Mouse (Mus musculus) cerebellum, postnatal 10 days (tissue): ENCODE results near the gene Edem2.
"Not testable (repeated sequence)": the region's sequence is repeated elsewhere in the genome, so short reads cannot be mapped to it uniquely, and the experiment has no call there.

Source experiments
- DNase-seq, 2 experiments: peaks; one replicate each; pipeline ENCODE4 v3.0.0; 2021; ENCODE audit warnings: mixed read lengths in 2 of 2

Gene Edem2

DNA sequence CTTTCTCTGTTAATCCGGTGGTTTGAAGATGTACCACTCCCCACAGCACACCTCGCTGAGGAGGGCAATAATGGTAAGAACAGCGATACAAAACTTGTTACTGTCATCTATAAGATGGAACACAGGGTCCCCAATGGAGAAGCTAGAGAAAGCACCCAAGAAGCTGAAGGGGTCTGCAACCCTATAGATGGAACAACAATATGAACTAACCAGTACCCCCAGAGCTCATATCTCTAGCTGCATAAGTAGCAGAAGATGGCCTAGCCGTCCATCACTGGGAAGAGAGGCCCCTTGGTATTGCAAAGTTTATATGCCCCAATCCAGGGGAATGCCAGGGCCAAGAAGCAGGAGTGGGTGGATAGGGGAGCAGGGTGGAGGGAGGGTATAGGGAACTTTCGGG lies 6.5 kb upstream of the Edem2 start, which contains the start of gene Gm17581:
Gm17581 (minus strand) TSS at position 101 of the 400 bp plus-strand sequence.
- DNase-seq, result not testable (repeated sequence)

DNA sequence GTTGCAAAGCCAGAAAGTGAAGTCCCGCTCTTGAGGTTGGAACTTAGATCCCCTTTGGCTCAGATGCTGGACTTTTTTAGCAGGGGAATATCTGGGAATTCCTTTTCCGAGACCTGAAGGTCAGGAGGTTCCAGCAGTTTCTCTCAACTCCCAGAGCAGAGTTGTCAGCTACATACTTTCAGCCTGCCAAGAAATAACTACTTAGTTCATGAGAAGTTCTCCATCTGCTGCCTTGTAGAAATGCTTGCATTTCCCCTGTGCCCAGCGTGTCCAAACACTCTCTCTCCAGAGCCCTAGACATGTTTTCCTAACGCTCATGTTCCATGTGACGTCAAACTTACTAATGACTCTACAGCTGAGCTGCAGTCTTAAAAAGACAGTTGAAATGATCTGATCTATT lies 5.8 kb upstream of the Edem2 start:
- no peak for DNase-seq

DNA sequence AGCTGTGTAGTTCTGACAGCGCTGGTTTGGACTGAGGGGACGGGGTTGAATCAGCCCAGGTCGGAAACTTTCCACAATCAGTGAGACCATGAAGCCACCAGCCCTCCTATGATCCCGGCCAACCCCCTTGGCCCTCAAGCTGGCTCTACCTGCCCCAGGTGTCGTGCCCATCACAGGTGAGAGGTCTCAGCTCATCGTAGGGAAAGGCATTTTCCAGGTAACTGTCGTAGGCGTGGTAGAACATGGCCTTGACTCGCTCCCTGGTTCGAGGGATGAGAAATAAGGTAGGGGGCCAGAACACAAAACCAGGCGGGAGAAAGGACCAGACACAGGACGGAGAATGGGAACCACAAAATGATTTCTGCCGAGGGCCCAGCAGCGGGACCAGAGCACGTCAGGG lies 533 bp downstream of the Edem2 start:
- peak in 1 of 2 experiments; percentile 18 for DNase-seq

DNA sequence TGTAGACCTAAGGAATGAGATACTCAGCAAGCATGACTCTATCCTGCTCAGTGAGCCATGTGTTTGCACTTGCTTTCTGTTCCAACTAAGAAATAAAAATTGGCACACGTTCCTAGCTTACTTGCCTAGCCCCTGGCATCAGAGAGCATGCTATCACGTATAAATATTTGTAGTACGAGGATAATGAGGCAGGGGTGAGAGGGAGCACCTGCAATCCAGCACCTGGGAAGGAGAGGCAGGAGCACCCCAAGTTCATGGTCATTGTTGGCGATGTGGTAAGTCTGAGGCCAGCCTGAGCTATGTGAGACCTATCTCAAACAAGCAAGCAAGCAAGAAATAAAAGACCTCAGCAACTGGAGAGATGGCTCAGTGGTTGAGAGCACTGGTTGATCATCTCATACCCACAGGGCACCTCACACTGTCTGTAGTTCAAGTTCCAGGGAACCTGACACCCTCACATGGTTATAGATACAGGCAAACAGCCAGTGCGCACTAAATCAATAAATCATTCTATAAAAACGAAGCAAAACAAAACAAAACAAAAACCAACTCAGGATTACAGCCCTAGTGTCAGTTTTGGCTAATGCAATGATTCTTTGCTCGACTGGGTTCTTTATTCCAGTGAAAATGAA lies 1.4 kb downstream of the Edem2 start:
- DNase-seq, result no peak

DNA sequence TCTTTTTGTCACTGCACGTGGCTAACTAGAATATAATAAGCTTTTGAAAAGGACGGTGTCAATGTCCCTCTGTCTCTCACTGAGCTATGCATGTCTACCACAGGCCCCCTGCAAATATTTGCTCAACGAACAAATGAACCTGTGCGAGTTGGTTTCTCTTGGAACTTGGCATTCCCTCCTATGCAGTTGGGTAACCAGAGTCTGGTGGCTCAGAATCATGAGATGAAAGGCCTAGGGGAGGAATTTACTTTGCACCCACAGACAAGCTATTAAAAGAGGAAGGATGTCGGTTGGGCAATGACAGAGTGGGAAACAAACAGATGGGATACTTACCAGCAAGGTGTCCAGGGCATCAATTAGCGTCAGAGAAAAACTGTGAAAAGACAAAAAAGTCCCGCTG lies 3.0 kb downstream of the Edem2 start:
- no peak for DNase-seq

DNA sequence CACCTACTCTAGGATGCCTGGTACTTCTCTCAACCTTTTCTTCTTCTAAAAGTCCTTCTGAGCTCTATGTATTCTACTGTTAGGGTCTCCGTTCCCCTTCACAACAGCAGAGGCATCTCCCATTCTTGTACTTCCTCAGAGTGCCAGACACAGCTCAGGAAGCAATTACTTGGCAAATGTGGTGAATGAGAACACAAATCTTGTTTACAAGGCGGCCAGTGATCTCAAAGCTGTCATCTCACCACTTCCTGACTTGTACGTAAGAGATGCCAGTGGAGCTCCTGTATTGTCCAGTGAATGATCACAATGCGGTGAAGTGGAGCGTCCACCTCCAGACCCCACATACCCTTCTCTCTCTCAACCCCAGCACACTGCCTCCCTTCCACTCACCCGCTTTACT lies 4.7 kb downstream of the Edem2 start:
- DNase-seq, result no peak

DNA sequence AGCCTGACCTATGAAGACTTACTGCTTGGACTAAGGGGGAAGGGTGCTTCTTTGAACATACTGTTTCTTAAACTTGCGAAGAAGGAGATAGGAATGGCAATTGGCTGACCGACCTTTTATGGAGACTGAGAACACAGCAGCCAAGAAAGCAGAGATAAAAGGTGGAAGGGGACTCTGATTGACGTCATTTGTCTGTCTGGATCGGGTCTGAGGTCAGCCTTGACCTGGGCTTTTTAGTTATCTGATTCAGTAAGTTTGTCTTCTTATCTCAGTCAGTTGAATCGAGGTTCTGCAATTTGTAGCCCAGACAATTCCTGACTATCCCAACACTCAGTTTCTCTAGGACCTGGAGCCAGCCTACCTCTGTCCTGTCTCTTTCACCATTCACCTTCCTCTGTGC lies 5.2 kb downstream of the Edem2 start:
- DNase-seq, result no peak

DNA sequence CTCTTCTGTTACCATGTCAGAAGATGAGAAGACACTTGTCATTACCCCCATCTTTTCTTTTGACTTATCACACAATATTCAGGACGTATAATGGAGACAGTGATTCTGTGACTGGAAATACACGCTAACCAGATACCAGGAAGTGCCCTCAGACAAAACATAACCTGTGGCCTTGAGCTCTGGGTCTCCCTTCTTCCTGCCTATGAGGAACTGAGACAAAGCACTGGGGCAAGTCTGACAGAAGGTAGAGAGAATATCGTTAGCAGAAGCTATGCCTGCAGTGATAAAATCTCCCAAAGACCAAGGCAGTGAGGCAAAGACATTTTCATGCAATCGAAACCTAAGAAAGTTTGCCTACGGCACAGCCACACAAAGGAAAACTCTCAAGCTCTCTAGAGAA lies 8.7 kb downstream of the Edem2 start:
- no peak for DNase-seq

DNA sequence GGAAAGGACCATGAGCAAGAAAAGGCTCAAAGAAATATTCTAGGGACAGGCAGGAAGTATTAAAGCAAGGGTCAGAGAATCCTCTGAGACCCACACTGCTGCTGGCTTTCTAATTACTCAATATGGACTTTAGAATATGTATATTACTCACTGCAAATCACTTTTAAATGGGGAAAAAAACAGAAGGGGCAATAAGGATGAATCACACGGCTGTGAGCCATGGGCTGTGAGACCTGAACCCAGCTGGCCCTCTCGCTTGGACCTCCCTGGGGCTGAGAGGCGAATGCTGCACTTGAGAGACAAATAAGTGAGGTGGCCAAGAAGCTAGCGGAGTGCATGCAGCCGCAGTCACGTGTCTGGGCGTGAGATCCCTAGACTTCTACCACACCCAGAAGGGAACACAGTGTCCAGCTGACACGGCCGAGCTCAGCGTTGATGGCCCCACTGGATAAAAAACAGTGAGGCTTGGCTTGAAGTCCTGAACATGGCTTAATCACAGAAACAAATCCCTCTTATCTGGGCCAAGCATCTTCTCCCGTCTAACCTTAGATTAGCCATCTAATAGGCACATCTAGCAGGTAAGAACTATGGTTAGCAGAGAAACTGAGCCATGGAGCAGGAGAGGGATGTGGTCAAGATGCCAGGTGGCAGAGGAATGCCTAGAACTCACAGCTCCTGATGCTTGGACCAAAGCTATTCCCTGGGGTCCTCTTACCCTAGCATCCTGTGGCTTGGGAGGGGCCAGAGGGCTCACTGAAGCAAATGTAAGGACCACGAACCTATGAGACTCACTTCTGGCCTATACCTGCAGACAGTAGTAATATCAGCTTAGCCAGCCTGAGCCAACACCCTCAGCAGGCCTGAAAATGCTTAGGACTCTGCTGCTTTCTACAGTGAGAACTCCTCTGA lies 11.9 kb downstream of the Edem2 start:
- no peak for DNase-seq

DNA sequence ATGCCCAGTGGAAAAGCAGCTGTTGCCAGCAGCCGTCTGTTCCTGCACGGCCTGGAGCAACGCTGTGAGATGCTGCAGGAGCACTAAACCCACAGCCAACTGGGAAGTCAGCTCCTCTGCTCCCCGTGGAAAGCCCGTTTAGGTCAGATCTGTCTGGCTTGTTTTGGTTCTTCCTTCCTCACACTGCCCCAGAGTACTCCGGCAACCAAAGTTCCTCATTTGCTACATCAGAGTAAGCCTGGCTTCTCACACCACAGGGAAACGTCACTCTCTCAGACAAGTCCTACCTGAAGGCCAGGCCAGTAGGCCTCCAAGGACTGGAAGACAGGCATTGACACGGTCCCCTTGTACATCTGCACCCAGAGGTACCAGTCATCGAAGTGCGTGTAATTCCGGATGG lies 18.7 kb downstream of the Edem2 start:
- DNase-seq, result no peak

DNA sequence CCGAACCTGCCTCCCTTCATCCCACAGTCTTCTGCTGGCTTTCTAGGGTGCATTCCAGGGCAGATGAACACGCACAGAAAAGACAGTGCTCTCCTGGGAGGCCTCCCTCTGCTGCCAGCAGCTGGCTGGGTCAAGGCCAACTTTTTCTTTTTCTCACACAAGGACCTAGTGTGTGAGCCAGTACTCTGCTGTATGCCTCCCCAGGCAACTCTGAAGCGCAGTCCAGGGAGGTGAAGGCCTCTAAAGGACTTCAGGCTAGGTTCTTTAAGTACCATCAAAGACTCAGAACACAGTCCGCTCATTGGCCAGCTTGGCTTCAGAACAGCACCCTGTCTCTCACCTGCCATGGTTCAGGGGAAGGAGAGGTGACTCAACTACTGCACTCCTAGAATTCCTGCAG lies 22.0 kb downstream of the Edem2 start:
- DNase-seq, result peak; percentile 44 to 59

DNA sequence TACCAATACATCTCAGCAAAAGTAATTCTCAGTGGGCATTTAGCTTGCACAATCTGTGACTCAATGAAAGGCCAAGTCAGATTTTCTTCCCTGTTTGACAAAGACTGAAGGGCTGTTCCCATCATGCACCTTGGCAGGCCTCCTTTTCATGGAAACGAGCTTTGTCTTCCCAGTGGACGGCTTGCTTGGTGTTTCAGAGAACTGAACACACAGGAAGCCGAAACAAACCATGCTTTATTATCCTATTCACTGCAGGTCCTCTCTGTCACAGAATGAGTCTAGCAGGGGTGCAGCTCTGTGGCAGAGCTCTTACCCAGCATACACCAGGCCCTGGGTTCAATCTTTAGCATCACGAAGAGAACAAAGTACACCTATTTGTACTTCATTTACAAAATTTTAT lies 25.6 kb downstream of the Edem2 start:
- no peak for DNase-seq

DNA sequence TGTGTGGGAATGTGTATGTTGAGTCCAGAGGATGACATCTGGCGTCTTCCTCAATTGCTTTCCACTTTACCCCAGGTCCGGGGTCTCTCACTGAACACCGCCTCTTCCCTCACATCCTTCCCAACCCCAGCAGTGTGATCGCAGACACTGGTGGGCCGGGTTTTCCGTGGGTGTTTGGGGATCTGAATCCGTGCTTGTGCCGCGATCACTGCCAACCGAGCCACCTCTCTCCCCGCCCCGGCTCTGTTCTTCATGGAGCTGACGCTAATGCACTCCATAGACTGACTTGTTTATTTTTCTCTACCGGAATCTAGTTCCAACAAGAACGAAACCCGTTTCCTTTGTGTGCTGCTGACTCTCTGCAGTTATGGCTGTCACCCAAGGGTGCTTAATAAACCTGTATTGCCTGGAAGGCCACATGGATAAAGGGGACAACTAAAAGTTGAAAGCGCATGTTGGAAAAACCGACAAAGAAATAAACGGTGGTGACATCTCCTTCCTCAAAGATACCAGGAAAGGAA lies 27.8 kb downstream of the Edem2 start:
- DNase-seq, result no peak

DNA sequence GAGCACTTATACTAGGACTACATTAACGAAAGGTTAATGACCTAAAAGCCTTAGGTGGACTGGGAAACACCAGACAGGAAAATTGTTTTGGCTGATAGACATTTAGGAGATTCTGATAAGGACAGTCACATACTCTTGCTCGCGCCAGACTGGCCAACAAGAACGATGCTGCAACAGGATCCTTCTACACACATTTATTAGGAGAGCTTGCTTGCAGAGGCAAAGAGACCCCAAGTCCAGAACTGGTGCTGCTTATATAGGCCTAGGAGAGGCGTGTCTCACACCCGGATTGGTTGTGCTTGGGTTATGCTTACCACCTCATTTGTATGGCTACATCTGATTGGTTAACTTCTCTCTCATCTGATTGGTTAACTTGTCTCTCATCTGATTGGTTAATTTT lies 30.8 kb downstream of the Edem2 start:
- not testable (repeated sequence) for DNase-seq

DNA sequence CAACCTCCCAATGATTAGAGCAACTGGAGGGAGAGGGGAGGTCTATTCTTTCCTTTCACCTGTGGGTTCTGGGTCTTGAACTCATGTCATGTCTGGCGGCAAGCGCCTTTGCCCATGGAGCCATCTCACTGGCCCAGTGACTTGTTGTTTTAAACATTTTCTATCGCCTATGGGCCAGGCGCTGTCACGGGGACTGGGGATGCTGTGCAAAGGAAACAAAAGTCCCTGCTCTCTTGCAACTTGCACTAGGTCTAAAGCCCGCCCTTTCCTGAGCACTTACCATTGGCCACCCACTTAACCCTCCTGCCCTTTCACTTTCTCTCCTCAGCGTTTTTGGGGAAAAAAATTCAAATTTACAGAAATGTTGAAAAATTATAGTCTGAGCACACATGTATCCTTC lies 32.4 kb downstream of the Edem2 start:
- no peak for DNase-seq

DNA sequence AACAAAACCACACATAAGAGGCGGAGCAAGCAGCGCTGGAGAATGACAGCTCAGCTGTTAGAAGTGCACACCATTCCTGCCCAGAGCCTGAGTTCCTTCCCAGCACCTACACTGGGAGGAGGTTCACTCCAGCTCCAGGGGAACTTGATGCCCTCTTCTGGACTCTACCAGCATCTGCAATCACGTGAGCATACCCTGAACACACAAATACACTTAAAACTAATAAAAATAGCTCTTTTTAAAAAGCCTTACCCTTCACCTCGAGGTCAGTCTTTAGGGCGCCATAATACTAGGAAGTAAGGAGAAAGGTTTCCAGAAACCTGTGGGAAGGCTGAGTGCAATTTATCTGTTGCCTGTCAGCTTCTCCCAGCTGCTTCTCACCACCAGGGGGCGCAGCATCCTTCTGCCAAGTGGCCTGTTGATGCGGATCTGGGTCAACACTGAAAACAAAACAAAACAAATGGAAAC lies 33.1 kb downstream of the Edem2 start:
- peak; percentile 97 to 99 for DNase-seq

DNA sequence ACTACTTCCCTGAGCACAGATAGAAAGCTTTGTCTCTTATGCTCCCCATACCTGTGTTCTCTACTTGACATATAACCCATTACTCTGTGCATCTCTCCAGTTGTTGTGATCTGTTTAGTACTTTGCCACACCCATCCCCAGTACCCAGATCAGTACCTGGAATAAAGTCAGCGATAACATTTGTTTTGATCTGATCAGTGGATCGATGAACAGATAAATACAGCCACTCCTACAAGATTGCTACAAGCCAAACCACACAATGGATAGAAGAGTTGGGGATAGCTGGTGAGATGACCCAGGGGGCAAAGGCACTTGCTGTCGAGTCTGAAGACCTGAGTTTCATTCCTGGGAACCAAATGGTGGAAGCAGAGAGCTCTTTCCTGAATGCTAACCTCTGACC lies 34.0 kb downstream of the Edem2 start:
- DNase-seq, result no peak

DNA sequence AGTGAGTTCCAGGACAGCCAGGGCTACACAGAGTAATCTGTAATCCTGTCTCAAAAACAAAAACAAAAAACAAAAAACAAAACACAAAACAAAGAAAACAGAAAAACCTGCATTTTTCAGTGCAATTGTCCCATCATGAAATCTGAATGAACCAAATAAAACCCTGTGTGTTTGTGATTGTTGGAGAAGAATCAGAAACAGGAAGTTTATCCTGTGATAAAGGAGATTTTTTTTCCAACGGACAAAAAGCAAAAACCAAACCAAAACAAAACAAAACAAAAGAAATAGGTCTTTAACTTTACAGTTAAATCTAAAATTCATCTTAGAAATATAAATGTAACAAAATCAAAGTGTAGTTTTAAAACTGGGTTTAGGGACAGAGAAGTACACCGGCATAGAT lies 34.7 kb downstream of the Edem2 start:
- no peak for DNase-seq

DNA sequence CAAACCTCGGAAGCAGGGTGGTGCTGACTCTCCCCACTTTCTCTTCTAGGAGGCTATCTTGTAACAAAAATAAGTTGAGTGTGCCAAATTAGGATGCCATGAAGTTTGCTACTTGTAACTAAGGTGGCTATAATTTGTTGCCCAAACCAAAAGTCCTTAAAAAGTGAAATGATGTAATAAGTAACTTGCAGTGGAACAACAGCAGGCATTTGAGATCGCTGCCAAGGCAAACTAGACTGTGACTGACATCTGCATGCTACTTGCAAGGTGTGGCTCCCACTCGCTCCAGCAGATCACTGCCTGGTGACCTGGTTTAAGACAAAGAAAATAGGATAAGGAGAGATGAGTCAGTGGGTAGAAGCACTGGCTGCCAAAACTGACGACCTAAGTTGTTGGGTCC lies 36.1 kb downstream of the Edem2 start:
- no peak for DNase-seq

DNA sequence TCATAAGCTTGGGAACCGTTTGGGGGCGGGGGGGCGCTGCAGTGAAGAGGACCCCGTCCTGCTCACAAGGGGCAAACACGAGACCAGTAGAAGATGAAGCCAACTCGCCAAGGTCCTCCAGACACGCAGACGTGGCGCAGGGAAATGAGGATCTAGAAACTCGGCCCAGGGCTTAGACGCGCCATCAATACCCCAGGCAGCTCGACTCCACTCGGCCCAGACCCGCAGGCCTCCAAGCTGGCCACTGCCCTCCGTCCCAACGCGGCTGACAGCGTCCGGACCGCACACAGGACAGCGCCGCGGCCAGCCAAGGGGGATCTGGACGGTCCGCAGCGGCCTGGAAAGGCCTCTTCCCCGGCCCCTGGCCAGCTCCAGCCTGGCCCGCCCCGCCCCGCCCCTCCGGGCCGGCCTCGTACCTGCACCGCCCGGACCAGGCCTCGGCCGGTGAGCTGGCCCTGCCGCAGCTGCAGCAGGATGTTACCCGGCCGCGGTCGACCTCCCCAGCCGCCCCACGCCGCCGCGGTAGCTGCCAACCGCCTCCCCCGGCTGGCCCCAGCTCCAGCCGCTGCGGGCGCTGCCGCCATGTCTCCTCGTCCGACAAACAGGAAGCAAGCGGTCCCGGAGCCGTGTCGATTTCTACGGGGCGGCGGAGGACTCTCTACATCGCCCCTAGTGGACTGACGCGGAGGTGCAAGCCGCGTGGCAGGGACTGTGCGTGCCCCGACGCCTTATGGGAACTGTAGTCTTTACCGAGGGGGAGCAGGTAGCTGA lies 37.4 kb downstream of the Edem2 start, which contains the start of gene Trpc4ap:
Trpc4ap (minus strand) TSS at position 662 of the 771 bp plus-strand sequence.
- DNase-seq, result peak; percentile 99

DNA sequence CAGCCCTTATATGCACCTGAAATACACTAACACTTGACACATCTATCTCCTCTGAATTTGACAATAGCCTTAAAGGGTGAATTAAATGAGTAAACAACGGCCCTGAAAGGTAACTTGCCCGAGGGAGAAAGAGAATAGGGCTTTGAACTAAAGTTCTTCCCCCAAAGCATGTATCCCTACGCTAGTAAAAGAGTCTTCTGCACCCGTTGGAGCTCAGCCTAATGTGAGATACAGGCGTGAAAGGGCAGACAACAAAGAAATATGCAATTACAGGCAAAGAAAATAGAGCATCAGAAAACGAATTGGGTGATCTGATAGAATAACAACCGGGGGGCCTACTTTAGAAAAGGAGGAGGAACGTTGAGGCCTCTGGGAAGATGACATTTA lies 37.9 kb downstream of the Edem2 start:
- no peak for DNase-seq

DNA sequence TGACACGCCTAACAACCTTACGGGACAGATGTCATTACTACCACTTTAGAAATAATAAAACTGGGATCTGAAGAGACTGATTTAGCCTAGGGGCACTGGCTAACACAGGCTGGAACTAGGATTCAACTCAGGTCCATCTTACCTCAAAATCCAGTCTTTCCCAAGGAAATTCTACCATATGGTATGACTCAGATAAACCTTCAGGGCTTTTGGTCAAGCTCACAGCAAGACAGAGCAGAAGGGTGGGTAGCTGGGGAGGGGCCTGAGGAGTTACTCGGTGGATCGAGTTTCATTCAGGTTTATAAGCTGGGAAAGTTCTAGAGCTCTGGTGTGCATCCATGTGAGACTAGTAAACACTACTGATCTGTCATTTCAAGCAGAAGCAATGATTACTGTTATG lies 40.1 kb downstream of the Edem2 start:
- DNase-seq, result no peak

DNA sequence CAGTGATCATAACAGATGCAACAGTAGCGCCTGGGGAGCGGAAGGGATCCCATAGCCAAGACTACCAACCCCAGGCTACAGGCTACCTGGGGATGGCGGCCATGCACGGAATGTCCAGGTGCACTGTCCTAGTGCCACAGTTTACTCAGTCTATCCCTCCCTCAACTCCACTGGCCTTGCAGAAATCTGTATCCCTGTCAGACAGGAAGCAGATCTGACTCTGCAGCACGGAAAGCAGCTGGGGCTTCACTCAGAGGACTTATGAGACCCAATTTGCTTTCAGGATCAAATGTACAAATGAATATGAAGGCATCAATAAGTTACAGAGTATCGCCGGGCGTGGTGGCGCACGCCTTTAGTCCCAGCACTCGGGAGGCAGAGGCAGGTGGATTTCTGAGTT lies 41.5 kb downstream of the Edem2 start:
- DNase-seq, result no peak
